Mouse (Mus musculus) thymus, postnatal 36 days (tissue): Measurements from ENCODE around the gene Cbx5.
"Not testable (repeated sequence)": the region's sequence is repeated elsewhere in the genome, so short reads cannot be mapped to it uniquely, and the experiment has no call there.

ENCODE experiments used
- DNase-seq, 2 experiments: peaks; one replicate each; pipeline ENCODE4 v3.0.0; 2022; ENCODE audit warnings: mixed read lengths in 2 of 2

Cbx5 gene

DNA sequence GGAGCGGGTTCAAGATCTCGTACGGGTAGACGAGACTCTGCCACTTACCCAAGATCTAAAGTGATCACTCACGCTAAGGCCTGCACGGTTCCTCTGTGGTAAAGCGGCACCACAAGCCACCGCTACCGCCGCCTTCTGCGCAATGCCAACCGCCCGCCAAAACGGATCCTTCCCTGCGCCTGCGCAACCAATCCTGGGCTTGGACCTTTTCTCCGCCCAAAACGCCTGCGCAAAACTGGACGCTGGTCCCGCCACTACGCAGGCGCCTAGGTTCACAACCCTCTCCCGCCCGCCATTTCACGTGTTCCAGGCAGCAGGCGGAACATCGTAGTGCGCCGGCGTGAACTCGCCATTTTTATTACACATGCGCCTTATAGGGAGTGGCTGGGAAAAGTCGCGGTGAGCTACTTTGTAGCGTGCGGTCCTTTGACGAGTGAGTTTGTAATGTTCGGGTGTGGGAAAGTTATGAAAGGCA is at the start of gene Cbx5:
Cbx5 (minus strand) TSS at position 132 of the 475 bp plus-strand sequence.
- DNase-seq, result peak; percentile 93 to 97

DNA sequence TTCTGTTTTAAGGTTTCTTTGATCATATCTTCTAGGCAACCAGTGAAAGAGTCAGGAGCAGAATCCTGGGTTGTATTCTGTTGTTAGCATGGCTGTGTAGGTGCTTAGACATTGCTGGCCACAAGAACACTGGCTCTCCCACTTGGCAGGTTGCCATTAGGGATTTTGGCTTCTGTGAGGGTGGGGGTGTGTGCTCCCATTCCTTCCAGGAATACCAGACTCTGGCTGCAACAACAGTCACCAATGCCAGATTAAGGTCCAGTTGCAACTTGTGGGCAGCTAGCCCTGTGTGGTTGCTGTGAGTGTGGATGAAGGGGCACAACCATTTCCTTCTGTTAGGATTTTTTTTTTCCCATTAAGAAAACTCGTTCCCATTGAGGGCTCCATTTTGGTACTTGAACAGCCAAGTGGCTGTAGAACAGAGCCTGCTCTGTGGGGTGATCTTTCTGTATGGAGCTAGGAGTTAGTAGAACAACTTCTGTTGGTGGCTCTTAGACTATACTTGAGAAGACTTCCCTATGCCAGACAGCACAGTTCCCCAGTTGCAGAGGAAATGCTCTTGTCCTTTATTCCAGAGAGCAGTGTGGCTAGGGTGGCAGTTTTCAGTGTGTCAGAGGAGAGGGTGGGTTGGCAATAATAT is 46.3 kb upstream of the Cbx5 start:
- DNase-seq, result no peak

DNA sequence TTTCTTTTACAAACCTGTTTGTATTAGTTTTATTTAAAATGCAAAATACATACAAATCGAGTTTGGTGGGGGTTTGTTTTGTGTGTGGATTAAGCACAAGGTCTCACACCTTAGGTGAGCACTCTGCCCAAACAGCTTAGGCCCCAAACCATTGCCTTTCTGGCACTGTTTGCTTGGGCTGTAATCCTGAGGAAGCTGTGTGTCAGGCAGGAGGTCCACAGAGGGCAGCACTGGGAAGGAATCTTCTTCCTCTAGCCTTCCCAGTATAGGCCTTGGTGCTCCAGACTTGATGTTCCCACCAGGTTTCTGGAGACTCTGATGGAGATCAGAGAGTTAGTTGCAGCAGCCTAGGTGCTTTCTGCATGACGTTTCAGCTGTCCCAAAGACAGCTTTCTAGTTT is 45.0 kb upstream of the Cbx5 start:
- no peak for DNase-seq

DNA sequence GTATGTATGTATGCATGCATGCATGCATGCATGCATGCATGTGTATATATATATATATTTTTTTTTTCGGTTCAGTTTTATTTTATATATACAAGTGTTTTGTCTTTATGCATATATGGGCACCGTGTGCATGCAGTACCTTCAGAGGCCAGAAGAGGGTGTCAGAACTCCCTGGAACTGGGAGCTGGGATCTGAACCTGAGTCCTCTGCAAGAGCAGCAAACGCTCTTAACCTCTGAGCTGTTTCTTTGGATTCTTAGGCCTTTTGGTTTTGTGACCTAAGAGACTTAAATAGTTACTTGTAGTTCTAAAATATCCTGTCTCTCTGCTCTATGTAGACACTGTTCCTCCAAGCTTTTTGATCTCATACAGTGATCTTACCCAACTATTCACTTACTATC is 44.5 kb upstream of the Cbx5 start:
- peak; percentile 33 to 42 for DNase-seq

DNA sequence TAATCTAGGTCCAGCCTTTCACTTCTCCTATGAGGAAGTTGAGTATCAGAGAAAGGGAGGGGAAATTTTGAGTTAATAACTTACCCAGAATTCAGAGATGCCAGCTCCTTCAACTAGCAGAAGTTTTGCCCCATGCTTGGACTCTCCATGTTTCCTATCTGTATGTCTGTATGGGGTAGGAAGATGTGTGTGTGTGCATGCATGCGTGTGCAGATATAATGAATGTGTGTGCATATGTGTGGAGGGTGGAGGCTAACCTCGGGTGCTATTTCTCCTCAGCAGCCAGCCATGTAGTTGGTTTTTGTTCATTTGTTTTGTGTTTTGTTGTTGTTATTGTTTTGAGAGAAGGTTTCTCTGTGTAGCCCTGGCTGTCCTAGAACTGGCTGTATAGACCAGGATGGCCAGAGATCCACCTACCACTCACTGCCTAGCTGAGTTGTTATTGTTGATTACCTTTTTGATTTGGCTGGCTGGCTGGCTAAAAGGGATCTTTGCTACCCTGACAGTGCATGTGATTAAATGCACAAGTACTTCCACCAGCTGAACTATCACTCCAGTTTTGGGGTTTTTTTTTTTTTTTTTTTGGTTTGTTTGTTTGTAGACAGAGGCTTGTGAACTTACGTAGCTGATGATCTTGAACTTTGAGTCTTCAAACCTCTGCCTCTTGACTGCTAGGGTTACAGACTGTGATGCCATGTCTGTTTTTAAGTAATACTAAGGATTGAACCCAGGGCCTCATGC is 42.0 kb upstream of the Cbx5 start:
- DNase-seq, result no peak

DNA sequence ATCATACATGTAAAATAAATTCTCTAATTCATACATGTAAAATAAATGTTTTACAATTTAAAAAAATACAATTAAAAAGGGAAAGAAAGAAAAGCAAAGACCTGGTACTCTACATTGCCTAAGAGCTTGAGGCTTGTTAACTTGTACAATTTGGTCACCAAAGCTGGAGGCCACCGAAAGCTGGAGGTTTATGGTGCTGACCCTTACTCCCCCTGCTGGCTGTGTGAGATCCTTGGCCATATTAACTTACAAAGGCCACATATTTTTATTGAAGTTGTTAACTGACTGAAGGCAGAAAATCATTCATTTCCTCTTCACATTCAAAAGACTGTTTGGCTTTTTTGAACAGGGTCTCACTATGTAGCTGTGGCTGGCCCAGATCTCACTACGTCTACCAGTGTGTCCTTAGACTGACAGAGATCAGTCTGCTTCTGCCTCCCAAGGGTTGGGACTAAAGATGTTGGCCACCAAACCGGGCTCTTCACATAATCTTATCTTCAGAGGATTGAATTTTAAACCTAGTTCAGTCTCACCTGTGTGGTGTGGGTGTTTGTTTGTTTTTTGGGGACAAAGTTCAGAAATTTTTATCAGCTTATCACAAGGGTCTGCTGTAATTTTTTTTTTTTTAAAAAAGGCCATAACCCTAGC is 41.3 kb upstream of the Cbx5 start:
- DNase-seq, result no peak

DNA sequence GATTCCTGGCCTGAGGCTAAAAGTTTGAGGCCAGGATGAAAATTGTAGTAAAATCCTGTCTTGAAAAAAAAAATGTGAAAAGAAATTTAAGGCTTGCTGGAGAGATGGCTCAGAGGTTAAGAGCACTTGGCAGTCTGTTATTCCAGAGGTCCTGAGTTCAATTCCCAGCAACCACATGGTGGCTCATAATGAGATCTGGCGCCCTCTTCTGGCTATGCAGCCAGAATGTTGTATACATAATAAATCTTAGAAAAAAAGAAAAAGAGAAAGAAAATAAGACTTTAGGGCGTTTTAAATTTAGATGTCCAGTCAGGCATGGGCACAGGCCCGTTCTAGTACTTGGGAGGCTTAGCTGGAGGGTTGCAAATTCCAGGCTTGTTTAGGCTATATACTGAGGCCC is 40.1 kb upstream of the Cbx5 start:
- DNase-seq, result peak; percentile 27 to 32

DNA sequence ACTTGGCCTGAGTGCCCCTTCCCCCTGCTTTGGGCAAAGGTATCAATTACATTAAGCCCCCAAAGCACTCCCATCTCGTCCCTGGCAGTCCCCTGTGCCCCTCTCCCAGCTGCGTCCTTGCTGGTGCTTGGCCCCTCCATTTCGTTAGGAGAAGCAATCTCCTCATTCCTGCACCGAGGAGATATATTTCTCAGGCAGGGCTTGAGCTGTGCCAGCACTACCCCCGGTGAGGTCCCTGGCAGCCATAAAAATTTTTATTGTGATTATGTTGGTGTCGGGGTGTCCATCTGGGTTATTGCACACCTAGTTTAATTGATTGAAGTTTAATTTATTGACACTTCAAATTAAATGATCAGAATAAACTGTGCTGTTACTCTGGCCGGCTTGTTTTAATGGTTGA is 38.3 kb upstream of the Cbx5 start:
- DNase-seq, result no peak

DNA sequence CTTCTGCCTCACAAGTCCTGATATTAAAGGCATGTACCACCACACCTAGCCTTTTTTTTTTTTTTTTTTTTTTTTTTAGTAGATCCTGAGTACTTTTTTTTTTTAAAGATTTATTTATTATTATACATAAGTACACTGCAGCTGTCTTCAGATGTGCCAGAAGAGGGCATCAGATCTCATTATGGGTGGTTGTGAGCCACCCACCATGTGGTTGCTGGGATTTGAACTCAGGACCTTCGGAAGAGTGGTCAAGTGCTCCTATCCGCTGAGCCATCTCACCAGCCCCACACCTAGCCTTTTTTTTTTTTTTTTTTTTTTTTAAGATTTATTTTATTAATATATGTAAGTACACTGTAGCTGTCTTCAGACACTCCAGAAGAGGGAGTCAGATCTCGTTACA is 36.3 kb upstream of the Cbx5 start:
- not testable (repeated sequence) for DNase-seq

DNA sequence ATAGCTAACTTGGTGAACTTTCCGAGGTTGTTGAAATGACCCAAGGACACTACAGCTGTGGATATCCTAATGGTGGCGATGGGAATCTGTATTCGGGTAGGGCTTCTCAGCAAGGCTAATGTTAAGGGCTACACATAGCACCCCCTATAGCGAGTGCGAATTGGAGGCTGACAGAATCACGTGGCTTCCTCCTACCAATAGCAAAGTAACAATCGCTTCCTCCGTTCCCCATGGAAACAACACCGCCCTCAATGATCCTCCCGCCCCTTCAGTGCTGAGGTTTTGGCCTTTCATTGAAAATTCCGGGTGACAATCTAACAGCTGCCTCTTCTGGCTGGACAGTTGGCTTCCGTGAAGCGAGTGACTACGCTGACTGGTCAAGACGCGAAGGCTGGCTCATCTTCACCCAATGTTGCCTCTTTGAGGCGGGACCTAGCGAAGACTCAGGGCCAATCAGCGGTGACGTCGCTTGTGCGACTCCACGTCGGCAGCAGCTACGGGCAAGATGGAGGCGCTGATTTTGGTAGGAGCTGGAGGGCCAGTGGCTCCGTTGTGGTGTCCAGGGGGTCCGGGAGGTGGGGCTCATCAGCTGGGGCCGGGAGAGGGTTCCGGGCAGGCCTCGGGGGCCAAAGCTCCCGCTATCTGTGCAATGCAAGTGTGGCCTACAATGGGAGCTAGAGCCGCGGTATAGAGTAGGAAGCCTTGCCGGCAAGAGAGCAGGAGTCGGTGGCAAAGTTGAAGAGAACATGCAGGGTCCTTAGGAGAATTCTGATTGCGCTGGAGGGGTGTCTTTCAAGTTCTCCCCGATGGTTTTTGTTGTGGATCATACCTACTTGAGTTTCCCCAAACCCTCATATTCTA is 33.0 kb upstream of the Cbx5 start, which contains the start of gene Copz1:
Copz1 (plus strand) TSS at position 296 of the 861 bp plus-strand sequence.
- peak; percentile 86 to 95 for DNase-seq

DNA sequence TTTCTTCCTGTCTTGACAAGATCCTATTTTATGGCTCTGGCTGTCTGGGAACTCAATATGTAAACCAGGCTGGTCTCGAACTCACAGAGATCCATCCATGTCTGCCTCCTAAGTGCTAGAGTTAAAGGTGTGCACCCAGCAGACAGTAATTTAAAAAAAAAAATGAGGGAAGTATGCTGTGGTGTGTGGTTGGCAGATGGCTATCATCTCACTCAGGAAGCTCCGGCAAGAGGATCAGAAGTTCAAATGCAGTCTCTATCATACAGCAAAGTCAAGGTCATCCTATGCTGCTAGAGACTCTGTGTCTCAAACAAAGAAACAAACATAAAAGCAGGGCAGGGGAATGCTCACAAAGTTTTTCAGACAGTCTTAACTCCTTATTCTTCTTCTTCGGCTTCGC is 29.3 kb upstream of the Cbx5 start:
- no peak for DNase-seq

DNA sequence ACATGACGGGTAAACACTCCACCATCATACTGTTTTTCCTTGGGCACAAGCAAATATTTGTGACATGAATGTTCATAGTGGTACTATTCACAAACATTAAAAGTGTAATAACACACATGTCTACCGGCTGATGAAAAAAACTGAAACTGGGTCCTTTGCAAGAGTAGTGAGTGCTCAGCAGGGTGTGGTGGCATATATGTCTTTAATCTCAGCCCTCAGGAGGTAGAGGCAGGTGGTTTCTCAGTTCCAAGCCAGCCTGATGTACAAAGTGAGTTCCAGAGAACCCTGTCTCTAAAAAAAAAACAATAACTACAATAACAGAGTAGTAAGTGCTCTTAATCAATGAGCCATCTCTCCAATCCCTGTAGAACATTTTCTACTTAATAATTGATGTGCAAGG is 25.2 kb upstream of the Cbx5 start:
- no peak for DNase-seq

DNA sequence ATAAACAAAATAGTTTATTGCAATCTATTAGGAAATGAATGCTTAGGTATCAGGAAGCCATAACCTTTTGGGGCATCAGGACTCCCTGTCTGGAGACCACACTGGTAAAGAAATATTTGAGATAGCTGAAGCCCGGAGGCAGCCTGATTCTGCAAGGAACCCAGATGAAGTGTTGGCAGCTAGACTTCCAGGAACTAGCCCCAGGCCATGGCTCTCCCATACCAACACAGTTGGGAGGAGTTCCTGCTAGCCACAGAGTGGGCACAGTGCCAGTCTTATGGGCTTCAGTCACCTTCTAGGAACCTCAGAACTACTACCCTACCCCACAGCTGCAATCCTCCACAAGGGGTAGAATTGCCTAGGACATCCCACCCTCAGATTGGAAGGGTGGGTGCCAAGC is 20.4 kb upstream of the Cbx5 start:
- DNase-seq, result no peak

DNA sequence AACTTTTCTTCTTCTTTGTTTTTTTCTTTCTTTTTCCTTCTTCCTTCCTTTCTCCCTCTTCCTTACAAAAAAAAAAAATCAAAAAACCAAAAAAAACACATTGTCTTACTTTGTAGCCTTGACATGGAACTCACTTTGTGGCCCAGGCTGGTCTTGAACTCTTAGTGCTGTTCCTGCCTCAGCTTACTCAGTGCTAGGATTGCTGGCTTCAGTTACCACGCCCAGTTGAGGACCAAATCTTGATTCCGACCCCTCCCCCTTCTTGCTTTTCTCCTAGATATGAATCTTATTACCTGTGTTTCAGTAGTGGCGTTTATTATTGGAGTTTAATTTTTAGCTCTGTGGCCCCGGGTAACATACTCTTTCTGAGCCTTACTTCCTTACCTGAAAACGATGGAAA is 19.5 kb upstream of the Cbx5 start:
- DNase-seq, result no peak

DNA sequence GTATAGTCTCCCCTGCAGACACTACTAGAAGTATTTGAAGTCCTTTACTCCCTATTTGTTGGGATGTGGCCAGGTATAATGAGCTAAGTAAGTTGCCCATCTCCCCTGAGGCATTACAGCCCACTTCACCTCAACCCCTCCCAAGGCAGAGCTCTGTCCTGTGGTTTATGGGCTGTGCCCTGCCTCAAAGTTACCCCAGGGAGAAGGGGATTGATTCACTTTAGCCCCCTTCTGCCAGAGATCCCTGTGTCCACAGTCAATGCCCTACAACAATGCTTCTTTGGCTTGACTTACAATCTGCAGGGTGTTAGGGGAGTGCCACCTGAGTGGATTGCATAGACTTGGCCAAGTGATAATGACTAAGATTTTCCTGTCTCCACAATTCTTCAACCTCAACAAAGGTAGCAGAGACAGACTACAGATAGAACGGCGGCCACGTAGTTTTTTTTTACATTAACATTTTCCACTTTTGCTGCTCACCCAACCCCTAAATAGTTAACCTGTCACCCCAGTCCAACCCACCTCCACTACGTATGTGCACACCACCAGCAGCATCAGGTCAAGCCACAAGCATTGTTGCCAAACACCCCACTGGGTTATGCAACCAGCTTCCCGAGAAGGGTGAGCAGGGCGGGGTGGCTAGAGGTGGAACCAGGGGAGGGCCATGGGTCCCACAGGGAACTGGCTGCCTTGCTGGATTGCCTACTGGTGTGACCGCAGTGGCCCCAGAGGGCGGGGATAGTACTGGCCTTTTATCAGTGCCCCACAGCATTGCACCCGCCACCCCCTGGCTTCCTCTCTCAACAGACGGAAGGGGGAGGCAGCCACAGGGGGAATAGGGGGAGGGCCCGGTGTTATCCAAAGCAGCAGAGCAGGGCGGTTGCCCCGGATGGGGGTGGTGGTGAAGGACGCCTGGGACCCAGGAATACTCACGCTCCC is 18.4 kb upstream of the Cbx5 start, which contains the start of gene Nfe2:
Nfe2 (minus strand) TSS at position 614 of the 939 bp plus-strand sequence.
- DNase-seq, result peak; percentile 70 to 82

DNA sequence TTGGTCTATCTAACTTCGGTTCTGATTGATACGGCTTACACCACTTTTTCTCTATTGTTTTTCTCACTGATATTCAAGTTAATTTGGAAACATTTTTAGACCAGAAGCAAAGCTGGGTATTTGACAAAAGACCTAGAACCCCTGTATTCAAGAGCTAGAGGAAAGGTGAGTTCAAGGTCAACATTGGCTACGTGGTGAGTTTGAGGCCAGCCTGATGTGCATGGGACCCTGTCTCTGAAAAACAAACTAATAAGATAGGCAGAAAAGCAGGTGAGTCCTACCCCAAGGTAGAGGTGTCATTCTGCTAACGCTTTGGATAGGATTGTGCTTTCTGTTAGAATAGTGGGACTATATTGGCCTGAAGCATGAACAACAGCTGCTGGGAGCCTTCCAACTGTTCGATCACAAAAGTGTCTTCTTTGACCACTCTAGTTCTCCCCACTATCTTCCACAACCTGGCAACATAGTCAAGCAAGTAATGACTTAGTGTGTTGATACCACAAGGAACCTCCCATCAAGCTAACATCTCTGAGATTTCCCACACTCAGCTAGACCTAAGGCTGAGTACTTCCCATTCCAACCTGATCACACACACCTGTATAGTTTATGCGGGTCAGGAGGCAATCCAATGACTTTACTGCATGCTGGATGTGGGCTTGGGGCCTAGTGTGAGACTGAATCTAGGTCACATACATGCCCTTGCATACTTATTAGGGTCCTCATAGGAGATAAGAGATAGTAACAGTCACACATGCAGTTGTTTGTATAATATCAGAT is 16.8 kb upstream of the Cbx5 start:
- no peak for DNase-seq

DNA sequence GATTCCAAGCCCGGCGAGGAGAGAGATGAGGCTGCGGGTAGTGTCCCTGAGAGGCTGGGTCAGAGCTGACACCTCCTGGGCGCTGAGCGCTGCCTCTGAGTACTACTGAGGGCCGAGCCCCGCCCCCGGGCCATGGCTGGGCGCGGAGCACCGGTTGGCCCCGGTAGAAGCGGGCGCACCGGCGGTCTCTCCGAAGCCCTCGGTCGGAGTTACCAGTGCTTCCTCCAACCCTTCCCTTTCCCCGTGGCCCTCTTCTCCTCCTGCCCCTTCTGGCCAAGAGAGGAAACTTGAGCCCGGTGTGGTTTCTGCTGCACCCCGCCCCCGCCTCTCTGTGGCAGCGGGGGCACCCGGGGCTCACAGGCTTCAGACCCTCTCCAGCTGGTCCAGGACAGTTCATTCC is 15.6 kb upstream of the Cbx5 start:
- peak; percentile 52 to 58 for DNase-seq

DNA sequence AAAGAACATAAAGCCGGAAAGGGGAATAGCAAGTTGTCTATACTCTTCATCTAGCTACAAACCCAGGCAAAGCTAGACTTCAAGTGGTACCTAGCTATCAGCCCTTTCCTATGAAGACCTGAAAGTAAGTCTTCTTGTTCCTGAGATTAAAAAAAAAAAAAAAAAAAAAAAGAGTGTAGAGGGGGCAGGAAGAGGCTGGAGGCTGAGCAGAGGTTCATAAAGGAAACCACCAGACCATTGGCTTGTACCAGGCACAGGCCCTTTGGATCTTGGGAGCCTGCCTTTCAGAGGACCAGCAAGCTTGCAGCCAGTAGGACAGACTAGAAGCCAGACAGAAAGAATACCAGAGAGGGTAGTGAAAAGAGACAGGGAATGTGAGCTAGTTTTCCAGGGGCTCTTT is 13.7 kb upstream of the Cbx5 start:
- DNase-seq, result no peak

DNA sequence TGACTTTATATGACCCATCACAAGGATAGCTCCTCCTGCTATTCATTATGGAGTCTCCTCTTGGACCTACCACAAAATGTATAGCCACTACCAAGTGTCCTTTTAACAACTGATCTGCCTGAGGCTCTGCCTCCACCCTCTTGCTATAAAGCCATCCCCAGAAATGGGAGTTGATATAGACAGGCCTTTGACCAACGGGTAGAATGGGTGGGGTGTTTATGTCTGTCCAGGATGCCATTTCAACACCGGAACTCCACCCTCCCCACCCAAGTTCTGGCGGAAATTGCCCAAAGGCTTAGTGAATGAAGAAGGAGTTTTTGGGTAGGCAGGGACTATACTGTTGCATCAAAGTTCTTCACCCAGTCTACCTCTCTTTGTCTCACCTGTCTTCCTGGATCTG is 13.0 kb upstream of the Cbx5 start:
- DNase-seq, result no peak

DNA sequence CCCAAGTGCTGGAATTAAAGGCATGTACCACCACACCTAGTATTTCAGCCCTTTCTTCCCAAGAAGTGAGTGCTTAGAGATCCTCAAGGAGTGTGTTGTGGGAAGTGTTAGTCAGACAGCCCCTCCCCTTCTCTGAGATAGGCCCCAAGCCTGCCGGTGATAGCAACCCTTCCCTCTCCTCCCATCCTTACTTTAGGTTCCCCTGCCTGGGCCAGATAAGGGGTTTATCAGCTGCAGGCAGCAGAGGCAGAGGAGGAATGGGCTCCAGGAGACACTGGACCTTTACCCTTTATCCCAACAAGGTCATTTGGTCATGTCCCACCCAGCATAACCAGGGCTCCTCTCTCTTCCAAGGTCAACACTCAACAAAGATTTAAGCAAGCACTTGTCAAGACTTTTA is 12.0 kb upstream of the Cbx5 start:
- DNase-seq, result no peak

DNA sequence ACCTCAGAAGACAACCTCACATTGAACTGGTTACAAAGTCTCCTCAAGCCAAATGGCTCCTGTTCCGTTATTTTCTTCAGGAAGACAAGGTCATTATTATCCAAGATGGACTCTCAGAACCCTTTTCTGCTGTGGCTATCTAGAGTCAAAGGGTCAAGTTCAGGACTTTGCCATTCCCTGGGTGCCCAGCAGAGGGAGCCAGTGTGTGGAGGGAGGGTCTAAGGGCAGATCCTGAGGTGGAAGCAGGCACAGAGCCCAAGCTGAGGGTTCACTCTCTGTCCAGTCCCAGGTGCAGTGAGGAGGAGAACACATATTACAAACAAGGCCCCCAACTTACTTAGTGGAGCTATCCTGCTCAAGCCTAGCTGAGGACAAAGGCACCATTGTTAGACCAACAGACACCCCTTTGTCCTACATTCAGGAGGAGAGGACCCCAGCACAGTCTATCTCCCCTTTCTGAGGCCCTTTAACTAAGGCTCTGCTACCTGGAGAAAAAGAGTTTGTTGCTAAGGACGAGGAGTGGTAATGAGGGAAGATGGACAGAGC is 10.7 kb upstream of the Cbx5 start:
- peak; percentile 71 to 77 for DNase-seq
